Mouse (Mus musculus) layer of hippocampus, postnatal 14 days (tissue): ENCODE data around the gene 4933414I15Rik. TPM values are rescaled to one million over a fixed set of nuclear protein-coding genes. Genes with fewer than 3 reads are reported as not detected.

Experiments used
- total RNA-seq, 2 experiments: library from RNA; stranded (reverse); gene quantifications; 2 replicates each; pipeline ENCODE4 v1.2.3; 2021

The 4933414I15Rik gene
- total RNA-seq, 2 experiments from 2014 or later, result not detected

Other genes starting within 250 kb of the 4933414I15Rik start
- 10 to 100 TPM; 46.4 to 51.7 TPM for gene Zfp354c, start 116.0 kb downstream of the 4933414I15Rik start, total RNA-seq
- 1 to 10 TPM; 3.1 to 4.4 TPM for gene Zfp879, start 102.2 kb downstream of the 4933414I15Rik start, total RNA-seq
- gene Grm6, start 93.1 kb downstream of the 4933414I15Rik start, total RNA-seq, result not detected
- 1 to 10 TPM; 6.1 to 6.5 TPM for gene Zfp454, start 56.1 kb downstream of the 4933414I15Rik start, total RNA-seq
- 10 to 100 TPM; 16.4 to 18.0 TPM for gene Zfp2, start 27.6 kb downstream of the 4933414I15Rik start, total RNA-seq
- gene Zfp354b, start 12.1 kb downstream of the 4933414I15Rik start, total RNA-seq, result 1 to 10 TPM; 4.8 to 6.6 TPM
- not detected for gene Prop1, start 10.0 kb upstream of the 4933414I15Rik start, total RNA-seq
- gene Olfr1378, start 22.8 kb upstream of the 4933414I15Rik start, total RNA-seq, result not detected
- gene Olfr1377, start 38.2 kb upstream of the 4933414I15Rik start, total RNA-seq, result not detected
- gene Olfr51, start 59.8 kb upstream of the 4933414I15Rik start, total RNA-seq, result not detected
- not detected for gene Olfr54, start 70.5 kb upstream of the 4933414I15Rik start, total RNA-seq
- not detected for gene Olfr1375, start 104.3 kb upstream of the 4933414I15Rik start, total RNA-seq
- gene Zfp354a, start 115.5 kb upstream of the 4933414I15Rik start, total RNA-seq, result 1 to 10 TPM; 7.7 to 9.6 TPM